Mouse (Mus musculus) bone marrow macrophage, adult 2 months (primary cell): Measurements from ENCODE around the gene Gse1. TPM values are rescaled to one million over a fixed set of nuclear protein-coding genes. Genes with fewer than 3 reads are reported as not detected.

ENCODE experiments used
- H3K27ac ChIP-seq: 2 replicates; pipeline ENCODE4 v1.5.1; 2012; ENCODE audit warnings: low read depth, low read length; ENCODE audit not compliant: insufficient read depth
- H3K4me1 ChIP-seq: 2 replicates; pipeline ENCODE4 v1.6.1; 2012; ENCODE audit warnings: low read length; ENCODE audit not compliant: control insufficient read depth, insufficient read depth
- H3K4me3 ChIP-seq: 2 replicates; pipeline ENCODE4 v1.5.1; 2012; ENCODE audit warnings: mild to moderate bottlenecking, low read length, moderate library complexity; ENCODE audit not compliant: insufficient read depth
- CTCF ChIP-seq: IDR thresholded peaks from 2 replicates; pipeline ENCODE4 v1.5.1; 2012; ENCODE audit warnings: low read depth, mild to moderate bottlenecking, low read length, moderate library complexity
- POLR2A ChIP-seq: IDR thresholded peaks from 2 replicates; pipeline ENCODE4 v1.6.1; 2012; ENCODE audit warnings: mild to moderate bottlenecking, low read depth, low read length, borderline replicate concordance
- polyA plus RNA-seq: library from polyadenylated mRNA; stranded (reverse); fragments of >200 nt; gene quantifications from 2 replicates; pipeline ENCODE4 v1.2.4, GENCODE M21; 2012; ENCODE audit not compliant: missing spikeins, insufficient read depth, insufficient read length

Gse1 gene
- polyA plus RNA-seq, 1 experiment = 15.1 TPM

DNA sequence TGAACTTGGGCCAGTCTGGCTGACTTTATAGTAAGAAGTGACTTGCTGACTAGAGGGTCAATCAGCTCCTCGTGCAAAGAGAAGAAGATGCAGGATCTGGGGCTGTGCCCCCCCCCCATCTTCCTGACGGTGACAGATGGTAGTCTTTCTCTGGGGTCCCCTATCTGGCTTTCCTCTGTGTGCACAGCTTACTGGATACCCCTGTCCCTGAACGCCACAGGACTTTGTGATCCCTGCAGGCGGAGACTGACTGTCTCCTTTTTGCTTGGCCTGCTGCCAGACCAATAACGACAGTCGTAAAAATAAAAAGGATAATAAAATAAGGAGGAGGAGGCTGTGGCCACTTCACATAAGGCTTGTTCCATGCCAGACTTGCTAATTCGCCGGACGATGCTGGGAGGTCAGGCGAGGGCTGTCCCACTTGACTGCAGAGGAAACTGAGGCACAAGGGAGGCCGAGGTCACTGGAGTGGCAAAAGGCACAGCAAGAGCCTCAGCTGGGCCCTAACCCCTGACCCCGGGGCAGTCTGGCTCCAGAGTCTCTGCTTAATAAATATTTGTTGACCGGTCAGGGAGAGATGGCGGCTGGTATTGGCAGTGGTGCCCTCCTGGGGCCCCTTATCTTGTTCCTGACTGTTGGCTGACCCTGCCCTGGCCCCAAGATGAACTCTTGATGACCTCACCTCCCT is 264.1 kb downstream of the Gse1 start:
- no peak overlapping the region for H3K4me3 ChIP-seq
- TF ChIP-seq CTCF (no peak), POLR2A (no peak)
- H3K4me1 ChIP-seq = peaks cover 26% of the 10 kb centered on the region
- no peak overlapping the region for H3K27ac ChIP-seq

DNA sequence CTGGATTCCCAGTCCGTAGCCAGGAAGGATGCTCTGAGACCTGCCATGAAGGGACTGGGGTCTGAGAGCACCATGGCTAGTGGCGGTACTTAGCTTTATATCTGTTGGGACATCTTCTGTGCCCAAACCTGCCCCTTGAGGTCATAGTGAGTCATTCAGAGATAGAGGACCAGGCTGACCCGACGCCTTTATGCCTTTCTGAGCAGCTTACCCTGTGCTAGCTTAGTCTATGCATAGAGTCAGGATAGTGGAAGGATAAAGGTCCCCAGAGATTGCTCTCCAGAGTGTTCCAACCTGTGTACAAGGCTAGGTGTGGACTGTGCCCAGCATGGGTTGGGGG is 264.6 kb downstream of the Gse1 start:
- TF ChIP-seq CTCF (no peak), POLR2A (no peak)
- Histone ChIP-seq H3K4me1 (peaks cover 26% of the 10 kb centered on the region), H3K4me3 (no peak overlapping the region), H3K27ac (no peak overlapping the region)

DNA sequence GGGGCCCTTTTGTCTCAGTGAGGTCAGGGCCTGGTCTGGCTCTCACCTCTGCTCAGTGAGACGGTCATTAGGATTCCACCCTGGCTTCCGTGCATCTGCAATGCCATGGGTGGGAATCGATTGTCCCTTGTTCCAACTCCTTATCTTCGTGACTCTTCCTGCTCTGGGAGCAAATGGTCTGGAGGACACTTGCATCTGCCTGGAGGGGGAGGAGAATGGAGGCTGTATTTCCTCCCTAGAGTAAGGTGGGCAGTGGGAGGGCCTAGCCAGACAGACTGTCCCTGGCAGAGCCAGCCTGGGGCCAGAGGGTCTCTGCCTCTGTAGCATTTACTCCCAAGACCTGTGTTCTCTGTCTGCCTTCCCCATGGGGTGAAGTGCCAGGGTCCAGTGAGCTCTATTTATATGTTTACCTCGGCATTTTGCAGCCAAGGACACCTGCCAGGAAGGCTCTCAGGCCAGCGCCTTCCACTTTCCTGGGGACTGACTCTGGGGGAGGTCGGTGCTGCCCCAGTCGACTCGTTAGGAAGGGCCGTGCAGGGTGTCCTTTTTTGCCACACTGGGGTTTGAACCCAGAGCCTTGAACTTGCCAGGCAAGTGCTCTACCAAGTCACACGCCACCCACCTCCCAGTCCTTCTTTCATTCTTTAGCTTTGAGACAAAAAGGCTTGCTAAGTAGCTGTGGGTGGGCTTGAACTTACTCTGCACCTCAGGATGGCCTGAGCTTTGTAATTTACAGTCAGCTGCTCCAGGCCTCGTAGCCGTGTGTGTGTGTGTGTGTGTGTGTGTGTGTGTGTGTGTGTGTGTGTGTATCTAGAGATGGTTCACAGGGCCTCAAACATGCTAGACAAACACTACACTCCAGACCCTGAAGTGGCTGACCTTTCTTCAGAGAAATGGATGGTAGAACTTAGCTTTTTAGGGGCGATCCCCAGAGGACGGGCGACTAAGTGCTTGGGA is 265.5 kb downstream of the Gse1 start:
- peaks cover 33% of the 10 kb centered on the region for H3K4me1 ChIP-seq
- H3K4me3 ChIP-seq = no peak overlapping the region
- H3K27ac ChIP-seq = no peak overlapping the region
- TF ChIP-seq CTCF (no peak), POLR2A (no peak)

DNA sequence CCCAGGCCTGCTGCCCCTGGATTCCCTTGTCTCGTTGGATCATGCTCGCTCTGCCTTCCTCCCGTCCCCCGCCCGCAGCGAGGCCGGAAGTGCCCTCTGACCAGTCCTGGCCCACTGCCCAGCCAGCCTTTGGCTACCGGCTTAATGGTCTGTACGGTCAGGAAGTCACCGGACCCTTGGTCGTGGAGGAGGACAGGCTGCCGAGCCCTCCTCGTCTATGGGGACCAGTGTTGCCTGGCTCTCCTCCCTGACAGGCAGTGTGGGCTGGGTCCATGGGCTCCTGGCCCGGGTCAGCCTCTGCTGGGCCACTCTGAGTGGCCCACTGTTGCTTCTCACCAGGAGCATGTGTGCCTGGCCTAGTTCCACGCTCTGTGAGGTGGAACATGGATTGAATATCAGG is 266.6 kb downstream of the Gse1 start:
- peak overlapping the region; percentile 9 for H3K4me3 ChIP-seq
- H3K27ac ChIP-seq = peak overlapping the region; percentile 52
- TF ChIP-seq POLR2A = no peak
- no peak for TF ChIP-seq CTCF
- H3K4me1 ChIP-seq = peaks cover 38% of the 10 kb centered on the region

DNA sequence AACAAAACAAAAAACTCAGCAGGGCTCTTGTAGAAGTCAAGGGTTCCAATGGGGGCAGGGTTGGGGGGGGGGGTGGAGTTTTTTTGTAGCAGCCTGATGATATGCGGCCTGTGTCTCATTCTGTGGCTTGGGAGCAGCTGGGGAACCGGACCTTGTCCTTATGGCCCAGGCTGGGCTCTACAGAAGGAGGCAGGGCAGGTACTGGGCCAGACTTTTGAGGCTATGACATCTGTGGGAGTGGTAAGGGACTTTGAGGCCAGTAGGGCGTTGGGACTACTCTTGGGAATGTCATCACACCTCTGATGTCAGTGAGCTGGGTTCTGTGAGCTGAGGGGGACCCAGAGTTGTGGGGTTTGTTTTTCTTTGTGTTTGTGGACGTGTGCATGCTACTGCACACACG is 267.2 kb downstream of the Gse1 start:
- no peak for TF ChIP-seq POLR2A
- TF ChIP-seq CTCF = no peak
- Histone ChIP-seq H3K27ac (no peak overlapping the region), H3K4me3 (no peak overlapping the region), H3K4me1 (peaks cover 37% of the 10 kb centered on the region)

DNA sequence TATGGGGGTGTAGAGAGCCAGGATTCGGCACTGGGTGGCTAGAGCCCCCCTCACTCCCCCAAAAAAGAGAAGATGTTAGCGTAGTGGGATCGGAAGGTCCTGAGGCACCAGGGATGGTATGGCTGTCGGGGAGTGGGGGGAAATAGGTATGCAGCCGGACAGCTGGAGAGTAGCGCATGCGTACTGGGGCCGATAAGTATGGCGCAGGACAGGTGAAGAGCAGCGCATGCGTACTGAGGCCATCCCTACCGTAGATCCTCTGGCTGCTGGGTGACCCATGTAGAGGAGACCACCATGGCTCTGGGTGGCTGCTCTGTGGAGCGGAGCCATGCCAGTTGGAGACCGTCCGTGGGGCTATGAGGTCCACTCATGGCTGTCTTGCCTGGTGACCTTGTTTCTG is 268.2 kb downstream of the Gse1 start:
- TF ChIP-seq POLR2A = no peak
- TF ChIP-seq CTCF = no peak
- H3K4me3 ChIP-seq = no peak overlapping the region
- H3K4me1 ChIP-seq = peaks cover 34% of the 10 kb centered on the region
- no peak overlapping the region for H3K27ac ChIP-seq

DNA sequence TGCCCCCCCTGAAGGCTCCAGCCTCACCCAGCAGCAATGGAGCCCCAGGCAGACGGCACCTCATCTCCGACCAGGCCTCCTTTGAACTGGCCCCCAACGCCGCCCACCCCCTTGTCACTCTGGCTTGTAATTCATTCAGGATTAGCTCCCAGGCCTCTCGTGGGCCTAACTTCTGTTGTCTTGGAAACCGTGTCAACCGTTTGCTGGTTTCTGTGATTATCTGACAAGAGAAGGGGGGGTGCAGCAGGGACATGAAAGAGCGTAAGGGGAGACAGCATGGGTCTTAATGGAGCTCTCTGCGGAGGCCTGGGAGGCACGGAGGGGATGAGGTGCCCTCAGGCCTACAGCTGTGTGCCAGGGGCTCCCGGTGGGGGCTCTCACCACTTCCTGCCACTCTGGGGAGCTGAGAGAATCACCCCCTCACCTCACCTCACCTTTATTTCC is 269.3 kb downstream of the Gse1 start:
- Histone ChIP-seq H3K27ac (no peak overlapping the region), H3K4me3 (no peak overlapping the region), H3K4me1 (peaks cover 42% of the 10 kb centered on the region)
- TF ChIP-seq POLR2A (no peak), CTCF (no peak)

DNA sequence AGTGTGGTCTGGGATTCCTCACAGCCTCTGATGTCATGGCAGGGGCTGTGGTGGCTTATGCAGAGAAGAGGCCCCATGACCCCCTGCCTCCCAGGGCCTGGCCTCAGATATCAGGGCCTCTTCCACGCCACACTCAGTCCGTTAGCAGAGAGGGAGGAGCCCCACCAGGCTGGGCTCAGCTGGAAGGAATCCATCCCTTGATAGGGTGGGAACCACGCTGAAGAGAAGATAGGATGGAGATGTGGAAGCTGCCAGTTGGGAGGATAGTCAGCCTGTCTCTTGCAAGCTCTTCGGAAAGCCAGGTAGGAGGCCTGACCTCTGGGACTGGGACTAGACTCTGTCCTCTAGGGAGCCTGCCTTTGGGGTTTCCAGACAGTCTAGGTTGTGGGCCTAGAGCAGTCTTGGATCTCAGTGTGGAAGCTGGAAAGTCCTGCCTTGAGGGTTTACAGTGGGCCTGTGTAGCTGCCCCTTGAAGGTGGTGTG is 270.1 kb downstream of the Gse1 start:
- no peak overlapping the region for H3K4me3 ChIP-seq
- peaks cover 40% of the 10 kb centered on the region for H3K4me1 ChIP-seq
- no peak overlapping the region for H3K27ac ChIP-seq
- TF ChIP-seq CTCF (no peak), POLR2A (no peak)

DNA sequence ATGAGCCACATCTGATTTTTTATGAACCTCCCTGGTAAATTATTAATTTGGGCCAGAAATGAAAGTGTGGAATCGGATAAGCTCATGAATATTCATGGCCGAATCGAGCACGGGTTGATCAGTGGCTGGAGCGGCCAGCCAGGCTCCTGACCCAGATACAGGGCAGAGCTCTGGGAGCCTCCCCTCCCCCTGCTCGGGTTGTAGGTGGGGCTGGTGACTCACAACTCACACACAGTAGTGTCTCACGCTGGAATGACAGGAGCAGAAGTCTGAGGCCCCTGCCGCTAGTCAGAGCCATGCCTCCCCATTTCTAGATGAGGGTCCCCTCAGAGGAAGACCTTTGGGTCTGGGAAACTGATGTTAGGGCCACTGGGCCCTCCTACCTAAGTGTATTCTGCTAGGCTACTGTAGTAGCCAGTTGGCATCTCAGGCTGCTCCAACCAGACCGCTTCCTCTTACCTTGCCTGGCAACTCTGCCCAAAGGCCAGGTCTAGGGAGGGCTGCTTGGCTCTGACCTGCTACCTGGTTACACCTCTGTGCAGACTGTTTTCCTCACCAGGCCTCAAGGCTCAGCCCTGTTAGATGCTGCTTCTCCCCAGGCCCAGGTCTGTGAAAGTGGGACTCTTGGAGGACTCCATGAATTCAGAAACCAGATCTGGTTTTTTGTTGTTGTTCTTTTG is 270.8 kb downstream of the Gse1 start:
- Histone ChIP-seq H3K4me1 (peaks cover 38% of the 10 kb centered on the region), H3K27ac (no peak overlapping the region), H3K4me3 (no peak overlapping the region)
- TF ChIP-seq POLR2A (no peak), CTCF (no peak)

DNA sequence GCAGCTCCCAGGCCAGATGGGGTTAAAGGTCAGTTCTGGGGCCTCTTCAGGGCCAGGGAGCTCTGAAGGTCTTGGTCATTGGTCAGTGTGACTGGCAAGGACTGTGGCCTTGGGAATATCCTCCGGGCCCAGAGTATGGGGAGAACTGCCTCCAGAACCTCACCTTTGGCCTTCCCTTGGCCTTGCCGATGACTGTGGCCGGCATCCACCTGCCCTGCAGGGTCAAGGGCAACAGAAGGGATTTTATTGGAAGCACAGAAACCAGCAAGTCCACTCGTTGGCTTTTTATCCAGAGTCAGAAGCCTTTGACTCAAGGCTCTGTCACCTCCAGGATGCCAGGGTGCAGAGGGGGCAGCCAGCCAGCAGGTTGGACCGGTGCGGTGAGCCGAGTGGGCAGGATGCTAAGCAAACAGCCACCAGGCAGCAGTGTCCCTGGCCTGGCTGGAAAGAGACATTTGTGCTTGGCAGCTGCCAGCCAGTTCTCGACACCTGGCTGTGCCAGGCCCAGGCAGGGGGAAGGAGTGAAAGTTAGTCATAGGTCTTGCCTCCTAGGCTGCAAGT is 272.5 kb downstream of the Gse1 start:
- TF ChIP-seq POLR2A = no peak
- no peak for TF ChIP-seq CTCF
- Histone ChIP-seq H3K4me1 (peaks cover 35% of the 10 kb centered on the region), H3K27ac (no peak overlapping the region), H3K4me3 (no peak overlapping the region)
